Mouse (Mus musculus): ENCODE measurements around the gene Kcnh2. TPM values are rescaled to one million over a fixed set of nuclear protein-coding genes. Genes with fewer than 3 reads are reported as not detected.

The Kcnh2 gene
- polyA plus RNA-seq, 1 experiment from 2014 or later: 7.0 TPM

DNA sequence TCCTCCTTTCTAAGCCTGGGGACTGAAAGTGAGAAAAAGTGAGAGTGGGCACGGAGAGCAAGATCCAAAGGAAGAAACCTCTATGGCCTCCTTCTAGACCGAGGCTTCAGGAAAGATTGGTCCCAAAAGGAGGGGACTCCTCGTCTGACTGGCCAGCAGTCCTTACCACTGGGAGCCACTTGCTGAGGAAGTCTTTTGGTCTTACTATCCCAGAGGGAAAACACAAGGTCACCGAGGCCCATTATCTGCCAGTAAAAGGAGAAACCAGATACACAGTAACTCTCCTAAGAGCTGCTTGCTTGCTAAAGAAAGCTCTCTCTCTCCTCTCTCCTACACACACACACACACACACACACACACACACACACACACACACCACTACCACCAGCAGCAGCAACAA lies 1.9 kb upstream of the Kcnh2 start:
- H3K27ac ChIP-seq: peak overlapping the region; percentile 92; the same call in 1 of the 2 replicates
- no peak overlapping the region for H3K9ac ChIP-seq
- H3K27me3 ChIP-seq: peaks cover 52% of the 10 kb centered on the region
- 30% methylated on average over 4 of the region's 4 CpGs for WGBS
- peaks cover 46% of the 10 kb centered on the region for H3K4me1 ChIP-seq
- H3K4me3 ChIP-seq: no peak overlapping the region
- no peaks in the 10 kb centered on the region for H3K36me3 ChIP-seq
- no peaks in the 10 kb centered on the region for H3K9me3 ChIP-seq
- ATAC-seq (ENCODE audit: borderline replicate concordance, extremely low read depth, low FRiP score, low TSS enrichment): no peak
- no peak overlapping the region for H3K4me2 ChIP-seq

GRCm38 (mm10) chr5:24352251-24352859 lies 951 bp upstream of the Kcnh2 start:
- no peak overlapping the region for H3K9ac ChIP-seq

DNA sequence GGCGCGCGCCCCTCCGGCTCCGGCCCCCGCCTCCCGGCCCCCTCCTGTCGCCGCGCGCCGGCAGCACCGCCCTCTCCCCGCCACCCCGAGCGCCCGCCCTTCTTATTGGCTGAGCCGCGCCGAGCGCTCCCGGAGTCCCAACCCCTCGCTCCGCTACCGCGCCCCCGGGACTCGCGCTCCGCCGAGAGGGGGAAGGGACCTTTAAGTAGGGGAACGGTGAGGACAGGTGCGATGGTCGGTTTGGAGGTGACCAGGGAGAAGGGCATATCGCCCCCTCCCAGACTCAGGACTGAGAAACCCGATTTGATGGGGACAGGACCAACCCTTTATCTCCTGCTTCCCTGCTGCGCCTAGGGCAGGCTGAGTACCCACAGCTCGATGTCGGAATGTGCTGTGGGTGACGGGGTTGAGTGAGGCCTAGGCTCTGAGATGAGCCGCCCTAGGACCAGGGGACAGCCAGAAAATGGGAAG lies 332 bp upstream of the Kcnh2 start:
- H3K27ac ChIP-seq: peak overlapping the region; percentile 92
- WGBS: under 1% methylated on average over 32 of the region's 41 CpGs
- peak overlapping the region; percentile 98 for H3K4me2 ChIP-seq
- H3K9me3 ChIP-seq: no peaks in the 10 kb centered on the region
- peak; percentile 81 for ATAC-seq (ENCODE audit: borderline replicate concordance, extremely low read depth, low FRiP score, low TSS enrichment)
- peak overlapping the region; percentile 50; the same call in 1 of the 2 replicates for H3K9ac ChIP-seq
- no peaks in the 10 kb centered on the region for H3K36me3 ChIP-seq
- H3K27me3 ChIP-seq: peaks cover 59% of the 10 kb centered on the region
- peak overlapping the region; percentile 66 for H3K4me3 ChIP-seq
- peaks cover 59% of the 10 kb centered on the region for H3K4me1 ChIP-seq

More at GRCm38 (mm10) chr5:24352251-24352859, 951 bp upstream of the Kcnh2 start:
- Histone ChIP-seq H3K27ac (peak overlapping the region; percentile 92), H3K4me1 (peaks cover 56% of the 10 kb centered on the region), H3K9me3 (no peaks in the 10 kb centered on the region), H3K27me3 (peaks cover 55% of the 10 kb centered on the region), H3K36me3 (no peaks in the 10 kb centered on the region), H3K4me3 (peak overlapping the region; percentile 66), H3K4me2 (peak overlapping the region; percentile 98)
- peak; percentile 85 for ATAC-seq (ENCODE audit: borderline replicate concordance, extremely low read depth, low FRiP score, low TSS enrichment)
- 1% methylated on average over 24 of the region's 24 CpGs for WGBS

GRCm38 (mm10) chr5:24350531-24351250 lies 713 bp downstream of the Kcnh2 start:
- H3K9ac ChIP-seq: peak overlapping the region; percentile 50
- no peaks in the 10 kb centered on the region for H3K9me3 ChIP-seq
- H3K36me3 ChIP-seq: no peaks in the 10 kb centered on the region
- H3K4me3 ChIP-seq: peak overlapping the region; percentile 66
- ATAC-seq (ENCODE audit: borderline replicate concordance, extremely low read depth, low FRiP score, low TSS enrichment): no peak
- peak overlapping the region; percentile 98 for H3K4me2 ChIP-seq
- H3K4me1 ChIP-seq: peaks cover 59% of the 10 kb centered on the region
- peaks cover 59% of the 10 kb centered on the region for H3K27me3 ChIP-seq
- H3K27ac ChIP-seq: peak overlapping the region; percentile 92
- 28% methylated on average over 15 of the region's 15 CpGs for WGBS

GRCm38 (mm10) chr5:24350073-24350472 lies 1.3 kb downstream of the Kcnh2 start:
- Histone ChIP-seq H3K4me3 (peak overlapping the region; percentile 66; the same call in 1 of the 2 replicates), H3K36me3 (no peaks in the 10 kb centered on the region), H3K27ac (no peak overlapping the region), H3K4me1 (peaks cover 65% of the 10 kb centered on the region), H3K27me3 (peaks cover 59% of the 10 kb centered on the region), H3K4me2 (peak overlapping the region; percentile 98), H3K9me3 (no peaks in the 10 kb centered on the region), H3K9ac (no peak overlapping the region)
- ATAC-seq (ENCODE audit: borderline replicate concordance, extremely low read depth, low FRiP score, low TSS enrichment): no peak
- WGBS: 48% methylated on average over 3 of the region's 3 CpGs

- Histone ChIP-seq H3K27ac (no peak overlapping the region), H3K4me1 (peaks cover 80% of the 10 kb centered on the region), H3K4me2 (peak overlapping the region; percentile 92), H3K27me3 (peaks cover 44% of the 10 kb centered on the region), H3K4me3 (peak overlapping the region; percentile 44), H3K9ac (no peak overlapping the region), H3K36me3 (no peaks in the 10 kb centered on the region), H3K9me3 (no peaks in the 10 kb centered on the region)
- under 1% methylated on average over 27 of the region's 30 CpGs for WGBS
- no peak for ATAC-seq (ENCODE audit: borderline replicate concordance, extremely low read depth, low FRiP score, low TSS enrichment)
Observed at GRCm38 (mm10) chr5:24348546-24348945, 2.9 kb downstream of the Kcnh2 start.

GRCm38 (mm10) chr5:24348128-24348527 lies 3.3 kb downstream of the Kcnh2 start:
- Histone ChIP-seq H3K9ac (no peak overlapping the region; the same call in 1 of the 2 replicates), H3K27me3 (peaks cover 40% of the 10 kb centered on the region), H3K27ac (no peak overlapping the region), H3K9me3 (no peaks in the 10 kb centered on the region), H3K4me2 (peak overlapping the region; percentile 92), H3K4me1 (peaks cover 82% of the 10 kb centered on the region), H3K36me3 (no peaks in the 10 kb centered on the region), H3K4me3 (peak overlapping the region; percentile 44)
- 0 out of 2 replicates have a peak, but pooled peaks have one; percentile 4 for ATAC-seq (ENCODE audit: borderline replicate concordance, extremely low read depth, low FRiP score, low TSS enrichment)
- WGBS: under 1% methylated on average over 36 of the region's 41 CpGs

GRCm38 (mm10) chr5:24347186-24347875 lies 4.1 kb downstream of the Kcnh2 start:
- no peak overlapping the region for H3K9ac ChIP-seq
- peak overlapping the region; percentile 92 for H3K4me2 ChIP-seq
- H3K27me3 ChIP-seq: peaks cover 32% of the 10 kb centered on the region
- no peaks in the 10 kb centered on the region for H3K36me3 ChIP-seq
- WGBS: 27% methylated on average over 7 of the region's 7 CpGs
- peaks cover 82% of the 10 kb centered on the region for H3K4me1 ChIP-seq
- ATAC-seq (ENCODE audit: borderline replicate concordance, extremely low read depth, low FRiP score, low TSS enrichment): no peak
- no peak overlapping the region for H3K27ac ChIP-seq
- no peaks in the 10 kb centered on the region for H3K9me3 ChIP-seq
- H3K4me3 ChIP-seq: peak overlapping the region; percentile 44; the same call in 1 of the 2 replicates

- Histone ChIP-seq H3K27me3 (peaks cover 26% of the 10 kb centered on the region), H3K4me2 (no peak overlapping the region), H3K9me3 (no peaks in the 10 kb centered on the region), H3K4me1 (peaks cover 81% of the 10 kb centered on the region), H3K4me3 (no peak overlapping the region), H3K27ac (no peak overlapping the region), H3K9ac (no peak overlapping the region), H3K36me3 (no peaks in the 10 kb centered on the region)
- 81% methylated on average over 7 of the region's 7 CpGs for WGBS
- ATAC-seq (ENCODE audit: borderline replicate concordance, extremely low read depth, low FRiP score, low TSS enrichment): no peak
Observed at GRCm38 (mm10) chr5:24346313-24346712, 5.1 kb downstream of the Kcnh2 start.

DNA sequence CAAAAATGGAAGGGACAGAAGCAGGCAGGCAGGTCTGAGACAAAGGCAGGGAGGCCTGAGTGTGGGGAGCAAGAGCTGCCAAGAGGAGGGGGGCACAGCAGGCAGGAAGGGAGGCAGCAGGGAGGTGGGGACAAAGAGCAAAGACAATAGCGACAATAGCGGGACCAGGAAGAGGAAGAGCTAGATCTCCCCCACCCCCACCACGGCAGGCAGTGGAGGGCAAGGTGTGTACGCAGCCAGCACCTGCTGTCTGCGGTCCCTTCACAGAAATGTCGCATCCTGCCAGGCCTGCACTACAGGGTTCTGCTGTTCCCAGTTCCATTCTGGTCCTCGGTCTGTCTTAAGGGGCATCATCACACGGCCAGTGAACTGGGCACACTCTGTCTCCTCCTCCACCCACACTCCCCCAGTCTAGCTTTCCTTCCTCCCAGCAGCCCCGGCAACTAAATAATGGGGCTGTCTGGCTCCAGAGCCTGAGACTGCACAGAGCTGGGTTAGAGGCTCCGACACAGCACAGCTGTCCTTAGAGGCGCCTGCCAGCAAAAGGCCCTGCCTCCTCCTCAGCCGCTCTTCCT lies 6.8 kb downstream of the Kcnh2 start:
- Histone ChIP-seq H3K4me1 (peaks cover 65% of the 10 kb centered on the region), H3K27ac (peak overlapping the region; percentile 70), H3K36me3 (no peaks in the 10 kb centered on the region), H3K9me3 (no peaks in the 10 kb centered on the region), H3K4me3 (no peak overlapping the region), H3K9ac (no peak overlapping the region), H3K27me3 (peaks cover 14% of the 10 kb centered on the region), H3K4me2 (peak overlapping the region; percentile 45)
- ATAC-seq (ENCODE audit: borderline replicate concordance, extremely low read depth, low FRiP score, low TSS enrichment): peak; percentile 79
- 18% methylated on average over 12 of the region's 12 CpGs for WGBS

DNA sequence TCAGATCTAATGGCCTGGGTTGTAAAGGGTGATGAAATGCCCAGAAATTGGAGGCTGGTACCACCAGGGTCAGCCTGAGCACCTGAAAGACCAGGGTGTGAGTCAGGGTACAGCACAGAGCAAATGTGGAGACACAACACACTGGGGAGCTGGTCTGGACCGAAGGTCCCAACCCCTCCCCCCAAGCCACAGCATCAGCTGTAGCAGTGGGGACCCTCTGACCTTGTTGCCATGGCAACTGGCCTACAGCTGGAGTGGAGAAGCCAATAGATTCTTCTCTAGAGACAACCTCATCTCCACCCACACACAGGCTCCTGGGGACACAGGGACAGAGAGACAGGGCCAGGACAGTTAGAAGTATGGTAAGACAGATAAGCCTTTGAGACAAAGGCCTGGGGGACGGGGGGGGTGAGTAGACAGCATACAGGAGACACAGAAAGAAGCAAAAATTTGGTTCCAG lies 7.4 kb downstream of the Kcnh2 start:
- ATAC-seq (ENCODE audit: borderline replicate concordance, extremely low read depth, low FRiP score, low TSS enrichment): no peak

More for the DNA sequence above, 7.4 kb downstream of the Kcnh2 start:
- H3K9me3 ChIP-seq: no peaks in the 10 kb centered on the region
- H3K36me3 ChIP-seq: no peaks in the 10 kb centered on the region
- H3K4me3 ChIP-seq: no peak overlapping the region
- H3K4me1 ChIP-seq: peaks cover 59% of the 10 kb centered on the region
- H3K9ac ChIP-seq: no peak overlapping the region
- peak overlapping the region; percentile 45 for H3K4me2 ChIP-seq
- WGBS: 31% methylated on average over 2 of the region's 2 CpGs
- H3K27me3 ChIP-seq: peaks cover 8% of the 10 kb centered on the region
- peak overlapping the region; percentile 70; the same call in 1 of the 2 replicates for H3K27ac ChIP-seq

All from lung, embryonic 15.5 days (tissue).